Mouse (Mus musculus) layer of hippocampus, postnatal 25 days (tissue): ENCODE results near the gene Mapk8ip2. TPM values are rescaled to one million over a fixed set of nuclear protein-coding genes. Genes with fewer than 3 reads are reported as not detected.

Source experiments
- total RNA-seq, 2 experiments: library from RNA; stranded (reverse); gene quantifications; 2 replicates each; pipeline ENCODE4 v1.2.3; 2021

Gene Mapk8ip2
- total RNA-seq, 2 experiments from 2014 or later = 242 to 243 TPM

Other genes with a start within 250 kb of the Mapk8ip2 start
- gene Ppp6r2, start 242.4 kb upstream of the Mapk8ip2 start, total RNA-seq = 100 to 1,000 TPM; 164 to 166 TPM
- gene Sbf1, start 138.6 kb upstream of the Mapk8ip2 start, total RNA-seq = 100 to 1,000 TPM; 317 to 364 TPM
- not detected for gene Adm2, start 131.2 kb upstream of the Mapk8ip2 start, total RNA-seq
- gene Miox, start 119.5 kb upstream of the Mapk8ip2 start, total RNA-seq = not detected
- 10 to 100 TPM; 15.2 to 20.8 TPM for gene Lmf2, start 98.3 kb upstream of the Mapk8ip2 start, total RNA-seq
- gene Ncaph2, start 98.2 kb upstream of the Mapk8ip2 start, total RNA-seq = 10 to 100 TPM; 84.1 to 95.0 TPM
- 10 to 100 TPM; 34.1 to 36.7 TPM for gene Sco2, start 80.1 kb upstream of the Mapk8ip2 start, total RNA-seq
- gene Tymp, start 76.9 kb upstream of the Mapk8ip2 start, total RNA-seq = 1 to 10 TPM; 1.5 to 1.8 TPM
- 1 to 10 TPM; 1.6 to 3.2 TPM for gene Odf3b, start 74.6 kb upstream of the Mapk8ip2 start, total RNA-seq
- gene Klhdc7b, start 69.0 kb upstream of the Mapk8ip2 start, total RNA-seq = under 1 TPM; 0.30 to 0.38 TPM
- gene Syce3, start 43.4 kb upstream of the Mapk8ip2 start, total RNA-seq = not detected
- 1 to 10 TPM; 1.4 to 2.3 TPM for gene Cpt1b, start 28.1 kb upstream of the Mapk8ip2 start, total RNA-seq
- 1 to 10 TPM; 2.1 to 2.4 TPM for gene C730034F03Rik, start 24.3 kb upstream of the Mapk8ip2 start, total RNA-seq
- not detected for gene Gm44502, start 24.2 kb upstream of the Mapk8ip2 start, total RNA-seq
- 10 to 100 TPM; 34.3 to 43.4 TPM for gene Chkb, start 24.0 kb upstream of the Mapk8ip2 start, total RNA-seq
- 10 to 100 TPM; 29.4 to 29.6 TPM for gene Arsa, start 23.5 kb downstream of the Mapk8ip2 start, total RNA-seq
- gene Shank3, start 45.7 kb downstream of the Mapk8ip2 start, total RNA-seq = 100 to 1,000 TPM; 235 to 265 TPM
- gene Acr, start 114.4 kb downstream of the Mapk8ip2 start, total RNA-seq = under 1 TPM; 0.37 to 0.96 TPM
- gene Rabl2, start 138.0 kb downstream of the Mapk8ip2 start, total RNA-seq = 10 to 100 TPM; 27.3 to 33.4 TPM